Mouse (Mus musculus) kidney, adult 2 months (tissue): ENCODE data around the gene Adcy4. TPM values are rescaled to one million over a fixed set of nuclear protein-coding genes. Genes with fewer than 3 reads are reported as not detected.

Source experiments
- DNase-seq: peaks from one replicate; pipeline ENCODE4 v3.0.0; 2021
- H3K27ac ChIP-seq: fragments of 200-500 bp; 2 replicates; pipeline ENCODE4 v1.5.1; 2012; ENCODE audit warnings: low read depth, low read length, control low read depth, inconsistent platforms; ENCODE audit not compliant: insufficient read depth
- H3K27me3 ChIP-seq: fragments of 200-500 bp; replicated peaks from 2 replicates; pipeline ENCODE4 v1.6.1; 2012; ENCODE audit warnings: mild to moderate bottlenecking, moderate library complexity, low read length, inconsistent platforms; ENCODE audit not compliant: control insufficient read depth, insufficient read depth
- H3K36me3 ChIP-seq: fragments of 200-500 bp; 2 replicates; pipeline ENCODE4 v1.6.1; 2012; ENCODE audit warnings: mild to moderate bottlenecking, moderate library complexity, low read length, inconsistent platforms; ENCODE audit not compliant: control insufficient read depth, insufficient read depth
- H3K4me1 ChIP-seq: fragments of 200-500 bp; 2 replicates; pipeline ENCODE4 v1.6.1; 2011; ENCODE audit warnings: low read length; ENCODE audit not compliant: control insufficient read depth, insufficient read depth
- H3K4me3 ChIP-seq: fragments of 200-500 bp; 2 replicates; pipeline ENCODE4 v1.5.1; 2011; ENCODE audit warnings: mild to moderate bottlenecking, low read depth, low read length, control low read depth; ENCODE audit not compliant: insufficient read depth
- CTCF ChIP-seq: fragments of 200-500 bp; conservative IDR thresholded peaks from 2 replicates; pipeline ENCODE4 v1.5.1; 2011; ENCODE audit warnings: low read depth, mild to moderate bottlenecking, control low read depth, low read length, moderate library complexity, mixed read lengths; ENCODE audit not compliant: insufficient read depth, insufficient read length
- POLR2A ChIP-seq: fragments of 200-500 bp; IDR thresholded peaks from one replicate; pipeline ENCODE4 v1.6.1; 2011; ENCODE audit warnings: low read depth, low read length, control low read depth
- WGBS: fragments of 180-500 bp; shearing (Covaris S2); methylation state at CpG from one replicate; pipeline ENCODE4 v1.1.7; 2018; 5-methylcytosine and 5-hydroxymethylcytosine counted together
- polyA plus RNA-seq: library from polyadenylated mRNA; depleted of rRNA; stranded (reverse); fragments of >200 nt; gene quantifications from 2 replicates; pipeline ENCODE4 v1.2.3, GENCODE M21; 2012; rRNA removed

Gene Adcy4
- polyA plus RNA-seq, result 16.8 and 16.9 TPM in 2 replicates

- Histone ChIP-seq H3K4me1 (no peaks in the 10 kb centered on the region), H3K36me3 (no peaks in the 10 kb centered on the region), H3K4me3 (peak within 1 kb of the TSS; percentile 51), H3K27me3 (no peaks in the 10 kb centered on the region), H3K27ac (peak within 1 kb of the TSS; percentile 77)
- WGBS, result 12% methylated on average over 13 of the region's 13 CpGs
- peak; percentile 43 for DNase-seq
- no peak for TF ChIP-seq CTCF
- no peak for TF ChIP-seq POLR2A
Observed at GRCm38 (mm10) chr14:55783958-55784235, at the start of gene Adcy4. Adcy4 (minus strand) TSS chr14:55784095.

- H3K27ac ChIP-seq, result no peak overlapping the region
- DNase-seq, result no peak
- no peaks in the 10 kb centered on the region for H3K4me1 ChIP-seq
- H3K27me3 ChIP-seq, result no peaks in the 10 kb centered on the region
- no peak for TF ChIP-seq CTCF
- TF ChIP-seq POLR2A, result no peak
- H3K4me3 ChIP-seq, result no peak overlapping the region
- no peaks in the 10 kb centered on the region for H3K36me3 ChIP-seq
- 88% methylated on average over 4 of the region's 4 CpGs for WGBS
Observed at GRCm38 (mm10) chr14:55833126-55833525, 49.2 kb upstream of the Adcy4 start.

GRCm38 (mm10) chr14:55830331-55830730 is 46.4 kb upstream of the Adcy4 start:
- Histone ChIP-seq H3K27me3 (no peaks in the 10 kb centered on the region), H3K36me3 (no peaks in the 10 kb centered on the region), H3K4me1 (no peaks in the 10 kb centered on the region), H3K27ac (no peak overlapping the region), H3K4me3 (no peak overlapping the region)
- DNase-seq, result no peak
- TF ChIP-seq CTCF (no peak), POLR2A (no peak)
- 89% methylated on average over 4 of the region's 4 CpGs for WGBS

GRCm38 (mm10) chr14:55829854-55830253 is 46.0 kb upstream of the Adcy4 start:
- H3K4me3 ChIP-seq, result no peak overlapping the region
- H3K27me3 ChIP-seq, result peaks cover 1% of the 10 kb centered on the region
- 94% methylated on average over 16 of the region's 16 CpGs for WGBS
- H3K36me3 ChIP-seq, result no peaks in the 10 kb centered on the region
- no peaks in the 10 kb centered on the region for H3K4me1 ChIP-seq
- DNase-seq, result no peak
- H3K27ac ChIP-seq, result no peak overlapping the region
- TF ChIP-seq CTCF (no peak), POLR2A (no peak)

GRCm38 (mm10) chr14:55828716-55829263 is 44.9 kb upstream of the Adcy4 start:
- no peak for TF ChIP-seq CTCF
- no peak for TF ChIP-seq POLR2A
- WGBS, result 41% methylated on average over 3 of the region's 3 CpGs
- Histone ChIP-seq H3K27ac (no peak overlapping the region), H3K4me3 (no peak overlapping the region), H3K27me3 (peaks cover 2% of the 10 kb centered on the region), H3K4me1 (no peaks in the 10 kb centered on the region), H3K36me3 (no peaks in the 10 kb centered on the region)
- peak; percentile 67 for DNase-seq

GRCm38 (mm10) chr14:55826551-55827340 is 42.9 kb upstream of the Adcy4 start:
- DNase-seq, result no peak
- Histone ChIP-seq H3K36me3 (no peaks in the 10 kb centered on the region), H3K4me1 (no peaks in the 10 kb centered on the region), H3K4me3 (no peak overlapping the region), H3K27ac (no peak overlapping the region), H3K27me3 (peaks cover 2% of the 10 kb centered on the region)
- no peak for TF ChIP-seq CTCF
- TF ChIP-seq POLR2A, result no peak
- WGBS, result 66% methylated on average over 41 of the region's 41 CpGs

- TF ChIP-seq POLR2A (no peak), CTCF (no peak)
Observed at GRCm38 (mm10) chr14:55826142-55826541, 42.2 kb upstream of the Adcy4 start.

More at GRCm38 (mm10) chr14:55826142-55826541, 42.2 kb upstream of the Adcy4 start:
- Histone ChIP-seq H3K4me1 (no peaks in the 10 kb centered on the region), H3K27ac (no peak overlapping the region), H3K36me3 (no peaks in the 10 kb centered on the region), H3K4me3 (no peak overlapping the region), H3K27me3 (peaks cover 2% of the 10 kb centered on the region)
- no peak for DNase-seq
- 37% methylated on average over 15 of the region's 15 CpGs for WGBS
